Mouse (Mus musculus) G1E (cell line): ENCODE data around the gene Coa7.

Experiments used
- CTCF ChIP-seq: IDR thresholded peaks from 2 replicates; pipeline ENCODE4 v1.5.1; 2012; ENCODE audit warnings: low read depth, low read length, inconsistent platforms, mixed read lengths
- GATA1 ChIP-seq: IDR thresholded peaks from 2 replicates; pipeline ENCODE4 v1.6.1; 2012; ENCODE audit warnings: borderline replicate concordance, low read length, inconsistent platforms, mixed read lengths

- no peak for TF ChIP-seq CTCF
- TF ChIP-seq GATA1: no peak
Observed at GRCm38 (mm10) chr4:108349836-108350547, 22.1 kb downstream of the Coa7 start.
